Mouse (Mus musculus) erythroblast, adult 5-6 weeks (primary cell): ENCODE results near the gene Morc2a. TPM values are rescaled to one million over a fixed set of nuclear protein-coding genes. Genes with fewer than 3 reads are reported as not detected.
"Not testable (repeated sequence)": the region's sequence is repeated elsewhere in the genome, so short reads cannot be mapped to it uniquely, and the experiment has no call there.

Source experiments
- ATAC-seq: replicated peaks from 2 replicates; pipeline ENCODE4 v1.8.0; 2016; ENCODE audit warnings: moderate number of reproducible peaks, mild to moderate bottlenecking, moderate TSS enrichment, inconsistent platforms; ENCODE audit not compliant: poor library complexity, low FRiP score, severe bottlenecking
- total RNA-seq, 2 experiments: library from RNA; stranded (forward) in 1 of 2; stranded (reverse) in 1 of 2; fragments of 150-400 nt in 1 of 2; fragments of 200-764, 138-1000 nt in 1 of 2; gene quantifications; 2 replicates each; pipeline versions ENCODE4 v1.2.3 to v1.2.4; 2015 to 2017; ENCODE audit warnings: low replicate concordance in 2 of 2

Morc2a gene
- total RNA-seq (2015; ENCODE audit: low replicate concordance) (4.0 and 7.7 TPM in 2 replicates), total RNA-seq (2017; ENCODE audit: low replicate concordance) (8.1 and 10.0 TPM in 2 replicates)

GRCm38 (mm10) chr11:3648964-3649841 is at the start of gene Morc2a:
Morc2a (plus strand) TSS chr11:3649191.
- peak; percentile 99 for ATAC-seq

GRCm38 (mm10) chr11:3601966-3602365 is 47.0 kb upstream of the Morc2a start:
- ATAC-seq, result not testable (repeated sequence)

- ATAC-seq, result not testable (repeated sequence)
Measured at GRCm38 (mm10) chr11:3602687-3603086, 46.3 kb upstream of the Morc2a start.

- no peak for ATAC-seq
Measured at GRCm38 (mm10) chr11:3606456-3606855, 42.5 kb upstream of the Morc2a start.

- no peak for ATAC-seq
Measured at GRCm38 (mm10) chr11:3615576-3615975, 33.4 kb upstream of the Morc2a start.

- no peak for ATAC-seq
Measured at GRCm38 (mm10) chr11:3622826-3623225, 26.2 kb upstream of the Morc2a start.

- no peak for ATAC-seq
Measured at GRCm38 (mm10) chr11:3624391-3625027, 24.5 kb upstream of the Morc2a start.

- no peak for ATAC-seq
Measured at GRCm38 (mm10) chr11:3628999-3629491, 19.9 kb upstream of the Morc2a start.

GRCm38 (mm10) chr11:3633269-3633668 is 15.7 kb upstream of the Morc2a start:
- ATAC-seq, result not testable (repeated sequence)

GRCm38 (mm10) chr11:3647688-3648087 is 1.3 kb upstream of the Morc2a start:
- no peak for ATAC-seq

GRCm38 (mm10) chr11:3648305-3648963 is 557 bp upstream of the Morc2a start:
- 0 out of 2 replicates have a peak, but pooled peaks have one; percentile 18 for ATAC-seq

- ATAC-seq, result no peak
Measured at GRCm38 (mm10) chr11:3650141-3650540, 1.1 kb downstream of the Morc2a start.

- no peak for ATAC-seq
Measured at GRCm38 (mm10) chr11:3661964-3662363, 13.0 kb downstream of the Morc2a start.

GRCm38 (mm10) chr11:3667506-3667905 is 18.5 kb downstream of the Morc2a start:
- no peak for ATAC-seq

- no peak for ATAC-seq
Measured at GRCm38 (mm10) chr11:3668768-3669167, 19.8 kb downstream of the Morc2a start.

GRCm38 (mm10) chr11:3669849-3670248 is 20.9 kb downstream of the Morc2a start:
- no peak for ATAC-seq

- no peak for ATAC-seq
Measured at GRCm38 (mm10) chr11:3671000-3671628, 22.1 kb downstream of the Morc2a start.

- no peak for ATAC-seq
Measured at GRCm38 (mm10) chr11:3674545-3674944, 25.6 kb downstream of the Morc2a start.

GRCm38 (mm10) chr11:3676423-3676822 is 27.4 kb downstream of the Morc2a start:
- ATAC-seq, result no peak

GRCm38 (mm10) chr11:3677204-3677603 is 28.2 kb downstream of the Morc2a start:
- ATAC-seq, result no peak
